Mouse (Mus musculus): Measurements from ENCODE around the gene Ncf1.
A peak's percentile ranks its signal among the peaks of the same experiment; 100 is the strongest.

Gene Ncf1

DNA sequence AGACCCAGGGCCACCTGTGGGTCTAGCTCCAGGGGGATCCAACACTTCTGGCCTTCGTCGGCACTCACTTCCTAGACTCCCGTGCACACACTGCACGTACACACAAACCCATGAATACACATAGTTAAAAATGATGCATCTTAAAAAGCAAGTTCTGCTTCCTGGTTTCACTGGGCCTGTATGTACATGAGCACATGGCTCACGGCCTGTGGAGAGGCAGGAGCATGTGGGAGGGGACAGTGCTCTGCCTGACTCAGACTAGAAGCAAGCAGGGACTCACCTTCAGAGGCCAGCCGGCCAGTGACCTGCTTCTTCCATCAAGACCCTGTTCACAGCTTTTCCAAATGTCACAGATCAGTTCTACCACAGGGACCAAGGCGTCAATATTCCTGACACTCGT, 35.8 kb downstream of the Ncf1 start:
- DNase-seq = no peak

DNA sequence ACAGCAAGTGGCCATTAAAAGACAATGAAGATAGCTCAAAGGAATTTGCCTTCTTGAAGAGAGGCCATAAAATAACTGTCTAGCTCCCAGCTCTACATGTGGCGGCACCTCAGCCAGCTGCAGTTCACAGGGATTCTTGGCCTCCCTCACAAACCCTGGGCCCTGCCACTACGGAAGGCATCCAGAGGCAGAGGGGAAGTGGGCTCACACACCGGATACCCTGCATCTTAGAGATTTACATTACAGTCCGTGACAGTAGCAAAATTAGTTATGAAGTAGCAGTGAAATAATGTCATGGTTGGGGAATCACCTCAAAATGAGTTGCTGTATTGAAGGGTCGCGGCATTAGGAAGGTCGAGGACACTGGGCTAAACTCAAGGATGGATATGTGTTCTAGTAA, 40.9 kb downstream of the Ncf1 start:
- DNase-seq = no peak

DNA sequence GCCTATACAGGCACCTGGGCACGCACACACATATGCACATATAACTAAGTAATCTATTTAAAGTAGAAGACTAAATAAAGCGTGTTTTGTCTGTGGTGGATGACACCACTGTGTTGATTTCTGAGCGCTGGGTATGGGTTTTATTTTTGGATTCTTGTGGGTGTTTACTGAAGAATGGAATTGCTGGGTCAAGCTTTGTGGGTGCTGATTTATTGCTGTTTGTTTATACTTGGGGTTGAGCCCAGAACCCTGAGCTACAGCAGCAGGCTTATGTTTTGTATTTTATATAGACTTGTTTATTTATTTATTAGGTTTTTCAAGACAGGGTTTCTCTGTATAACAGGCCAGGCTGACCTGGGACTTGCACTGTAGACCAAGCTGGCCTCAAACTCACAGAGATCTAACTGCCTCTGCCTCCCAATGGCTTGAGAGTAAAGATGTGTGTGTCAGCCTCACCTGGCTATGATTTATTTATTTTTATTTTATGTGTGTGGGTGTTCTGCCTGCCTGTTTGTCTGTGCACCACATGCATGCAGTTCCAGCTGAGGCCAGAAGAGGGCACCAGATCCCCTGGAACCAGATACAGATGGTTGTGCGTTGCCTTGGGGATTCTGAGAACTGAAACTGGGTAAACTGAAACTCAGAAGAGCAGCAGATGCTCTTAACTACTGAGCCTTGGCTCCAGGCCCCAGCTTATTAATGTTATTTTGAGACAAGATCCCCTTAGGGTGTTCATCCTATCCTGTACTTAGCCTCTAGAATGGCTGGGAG, 42.3 kb downstream of the Ncf1 start:
- peak; percentile 51 to 70 for DNase-seq

DNA sequence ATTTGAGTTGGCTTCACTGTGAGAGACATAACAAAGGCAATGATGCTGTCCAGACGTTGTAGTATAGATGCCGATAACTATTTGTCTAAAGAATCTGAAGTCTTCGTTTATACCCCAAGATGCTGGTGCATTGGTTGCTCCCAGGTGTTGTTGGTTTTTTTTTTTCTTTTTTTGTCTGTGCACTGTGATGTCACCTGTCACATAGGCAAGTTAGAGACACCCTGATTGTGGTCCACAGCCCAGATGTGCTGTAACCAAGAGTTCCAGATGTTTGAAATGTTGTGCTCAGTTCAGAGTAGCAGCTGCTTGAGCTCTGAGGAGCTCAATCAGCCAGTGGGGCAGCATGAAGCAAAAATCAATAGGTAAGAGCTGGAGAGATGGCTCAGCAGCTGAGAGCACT, 43.4 kb downstream of the Ncf1 start:
- no peak for DNase-seq

DNA sequence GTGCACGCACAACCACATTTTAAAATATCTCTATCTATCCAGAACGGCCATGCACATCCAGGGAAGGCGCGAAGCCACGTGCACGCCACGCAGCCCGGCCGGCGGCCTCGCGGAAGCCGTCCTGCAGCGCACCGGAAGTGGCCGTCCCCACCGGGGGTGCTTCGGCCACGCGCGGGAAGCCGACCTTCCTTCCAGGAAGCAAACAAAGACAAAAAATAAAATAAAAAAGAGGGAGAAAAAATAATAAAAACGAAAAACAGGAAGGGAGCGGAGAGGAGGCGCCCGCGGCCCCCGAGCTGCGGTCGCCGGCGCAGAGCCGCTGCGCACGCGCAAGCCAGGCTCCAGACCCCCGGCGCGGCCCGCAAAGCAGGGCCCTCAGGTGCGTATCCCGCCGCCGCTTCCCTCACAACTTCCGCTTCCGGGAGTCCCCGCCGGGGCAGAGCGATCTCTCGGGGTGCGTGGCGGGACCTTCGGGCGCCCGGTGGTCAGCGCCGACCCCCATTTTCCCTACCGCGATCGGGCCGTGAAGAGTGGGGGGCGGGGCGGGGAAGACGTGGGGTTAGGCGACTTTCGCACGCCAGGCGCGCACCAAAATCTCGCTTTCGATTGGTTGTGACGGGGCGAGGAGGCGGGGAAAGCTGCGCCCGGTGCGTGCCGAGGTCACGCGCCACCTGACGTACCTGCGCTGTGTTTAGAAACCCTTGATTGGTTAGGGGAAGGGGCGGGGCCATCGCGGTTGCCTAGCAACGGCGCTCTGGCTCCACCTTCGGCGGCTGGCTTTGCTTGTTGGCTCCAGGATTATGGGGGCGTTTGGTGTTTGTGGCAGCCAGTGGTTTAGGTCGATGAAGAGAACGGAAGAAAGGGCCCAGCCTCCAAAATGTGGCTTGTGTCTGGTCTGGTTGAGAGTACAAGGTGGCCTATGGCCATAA, 45.3 kb downstream of the Ncf1 start, which contains the start of gene Gtf2ird2:
TSS of gene Gtf2ird2 (plus strand) at position 140 of the 929 bp plus-strand sequence.
- peak; percentile 98 to 99 for DNase-seq

DNA sequence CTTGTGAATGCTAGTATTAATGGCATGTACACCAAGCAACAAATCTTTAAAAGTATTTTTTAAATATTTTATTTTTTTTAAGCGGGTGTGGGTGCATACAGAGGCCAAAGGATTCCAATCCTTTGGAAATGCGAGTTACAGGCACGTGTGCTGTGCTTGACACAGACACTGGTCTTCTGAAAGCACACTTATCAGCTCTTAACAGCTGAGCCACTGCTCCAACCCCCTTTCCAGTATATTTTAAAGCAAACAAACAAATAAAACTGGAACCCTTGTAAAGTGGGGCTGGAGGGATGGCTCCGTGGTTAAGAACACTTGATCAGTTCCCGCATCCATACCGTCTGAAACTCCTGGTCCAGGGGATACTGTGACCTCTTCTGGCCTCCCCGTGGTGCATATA, 46.3 kb downstream of the Ncf1 start:
- no peak for DNase-seq

DNA sequence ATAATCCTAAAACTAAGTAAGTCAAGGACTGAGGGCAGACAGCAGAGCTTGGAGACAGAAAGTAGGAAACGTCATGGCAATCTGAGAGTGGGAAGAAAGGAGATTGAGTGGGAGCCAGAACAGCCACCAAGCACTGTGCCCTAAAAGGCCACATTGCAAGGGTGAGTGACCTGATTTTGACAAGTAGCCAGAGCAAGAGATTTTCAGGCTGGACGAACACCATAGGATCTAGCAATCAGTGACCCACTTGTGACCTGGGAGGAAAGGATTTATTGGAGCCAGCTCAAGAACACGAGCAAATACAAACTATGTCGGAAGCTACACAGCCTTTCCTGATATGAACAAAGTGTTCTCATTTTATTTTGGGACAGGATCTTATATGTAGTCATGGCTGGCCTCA, 46.7 kb downstream of the Ncf1 start:
- DNase-seq = no peak

DNA sequence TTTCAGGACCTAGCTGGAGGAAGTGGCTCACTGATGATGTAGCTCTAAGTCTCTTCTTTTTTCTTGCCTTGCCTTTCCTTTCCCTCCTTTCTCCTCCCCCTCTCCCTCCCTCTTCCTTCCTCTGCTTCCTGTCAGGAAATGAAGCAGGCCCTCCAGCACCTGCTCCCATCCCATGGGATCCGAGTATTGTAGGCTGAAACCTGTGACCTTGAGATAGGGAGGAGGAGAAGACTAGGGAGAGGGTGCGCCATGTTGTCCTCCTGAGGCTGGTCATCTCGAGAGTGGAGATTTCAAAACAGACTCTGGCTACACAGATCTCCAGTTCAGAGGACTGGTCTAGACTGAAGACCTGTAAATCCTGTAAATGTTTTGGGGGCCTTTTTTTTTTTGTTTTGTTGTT, 47.3 kb downstream of the Ncf1 start:
- DNase-seq = no peak

DNA sequence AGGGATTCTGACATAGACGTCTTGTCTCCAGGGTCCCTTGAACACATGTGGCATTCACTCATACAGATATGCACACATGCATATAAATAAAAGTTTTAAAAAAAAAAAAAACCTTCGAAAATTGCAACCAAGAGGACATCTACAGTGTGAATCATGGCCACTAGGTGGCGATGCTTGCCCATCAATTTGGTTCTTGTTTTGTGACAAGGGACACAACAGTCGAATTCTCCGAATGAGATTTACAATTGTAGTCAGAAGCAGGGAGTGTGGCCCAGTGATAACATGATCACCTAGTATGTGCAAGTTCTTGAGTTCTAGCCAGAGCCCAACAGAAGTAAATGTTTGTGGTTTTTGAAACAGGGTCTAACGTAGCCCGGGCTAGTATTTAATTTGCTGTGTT, 49.6 kb downstream of the Ncf1 start:
- DNase-seq = peak; percentile 61 to 83

DNA sequence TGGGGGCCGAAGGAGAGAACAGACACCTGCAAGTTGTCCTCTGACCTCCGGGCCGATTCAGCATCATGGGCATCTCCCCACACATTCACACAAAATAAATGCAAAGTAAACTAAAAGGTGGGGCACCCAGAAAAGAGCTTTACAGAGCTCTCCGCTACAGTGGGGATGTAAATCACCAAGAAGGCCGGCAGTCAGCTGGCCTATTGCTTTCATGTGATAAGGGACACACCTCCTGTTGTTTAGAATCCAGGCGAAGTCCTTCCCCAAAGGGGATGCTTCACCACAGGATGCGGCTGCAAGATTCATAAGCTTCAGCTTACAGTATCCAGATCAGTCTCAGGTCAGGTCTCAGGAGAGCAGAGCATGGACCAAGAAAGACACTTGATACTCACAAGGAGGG, 50.9 kb downstream of the Ncf1 start:
- DNase-seq = no peak

DNA sequence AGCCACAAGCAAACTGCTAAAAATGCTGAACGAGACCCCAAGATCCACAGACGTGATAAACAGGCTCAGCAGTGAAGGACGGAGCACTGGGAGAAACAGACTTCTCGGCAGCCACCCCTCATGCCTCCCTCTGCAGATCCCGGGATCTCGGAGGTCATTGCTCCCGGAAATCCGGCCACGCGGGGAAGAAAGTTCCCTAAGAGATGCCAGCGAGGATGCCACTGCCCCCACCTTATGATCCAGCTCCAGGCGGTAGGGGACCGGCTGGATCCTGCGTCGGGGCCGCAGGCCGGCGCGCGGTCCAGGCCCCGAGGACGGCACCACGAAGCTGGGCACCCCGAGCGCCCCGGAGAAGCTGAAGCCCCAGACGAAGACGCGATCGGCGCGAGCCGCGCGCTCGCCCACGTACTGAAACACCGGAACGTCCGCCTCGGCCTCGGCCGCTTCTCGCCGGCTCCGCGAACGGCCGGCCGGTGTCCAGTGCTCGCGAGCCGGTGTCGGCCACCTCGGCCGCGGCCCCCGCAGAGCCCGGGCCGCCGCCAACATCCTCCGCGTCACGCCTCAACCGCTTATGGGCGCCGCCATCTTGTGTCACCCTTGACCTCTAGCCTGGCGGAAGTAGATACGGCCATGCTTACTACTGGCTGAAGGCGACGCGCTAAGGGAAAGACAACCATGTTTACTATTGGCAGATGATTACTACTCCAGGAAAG, 53.1 kb downstream of the Ncf1 start, which contains the start of gene Rcc1l:
TSS of gene Rcc1l (minus strand) at position 606 of the 713 bp plus-strand sequence.
- peak; percentile 65 to 79 for DNase-seq

DNA sequence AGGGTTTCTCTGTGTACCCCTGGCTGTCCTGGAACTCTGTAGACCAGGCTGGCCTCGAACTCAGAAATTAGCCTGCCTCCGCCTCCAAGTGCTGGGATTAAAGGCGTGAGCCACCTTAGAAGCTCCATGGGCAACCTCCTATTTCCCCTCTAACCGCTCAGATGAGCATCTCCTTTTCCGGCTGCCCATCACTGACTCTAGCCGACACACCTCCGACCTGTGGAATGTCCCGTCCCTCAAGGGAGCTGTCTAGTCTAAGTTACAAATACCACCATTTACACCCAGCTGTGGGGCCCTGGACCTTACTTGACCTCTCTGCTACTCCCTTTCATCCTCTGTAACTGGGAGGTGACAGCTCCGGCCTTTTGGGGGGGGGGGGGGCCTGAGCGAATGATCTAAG, 53.7 kb downstream of the Ncf1 start:
- DNase-seq = no peak

DNA sequence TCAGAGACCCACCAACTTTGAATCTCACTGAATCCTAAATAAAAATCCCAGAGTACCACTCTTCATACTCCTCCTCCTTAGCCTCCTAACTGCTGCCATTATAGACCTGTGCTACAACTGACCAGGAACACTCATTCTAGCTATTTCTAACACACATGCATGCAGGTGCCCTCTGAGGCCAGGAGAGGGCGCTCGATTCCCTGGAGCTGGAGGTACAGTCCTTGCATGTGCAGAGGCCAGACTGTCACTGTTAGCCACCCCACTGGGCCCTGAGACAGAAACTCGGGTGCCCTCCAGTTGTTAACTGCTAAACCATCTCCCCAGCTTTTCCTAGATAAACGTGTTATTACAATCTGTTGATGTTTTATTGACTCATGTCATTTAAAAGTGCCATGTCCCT, 56.2 kb downstream of the Ncf1 start:
- DNase-seq = peak in 1 of 2 experiments; percentile 37

DNA sequence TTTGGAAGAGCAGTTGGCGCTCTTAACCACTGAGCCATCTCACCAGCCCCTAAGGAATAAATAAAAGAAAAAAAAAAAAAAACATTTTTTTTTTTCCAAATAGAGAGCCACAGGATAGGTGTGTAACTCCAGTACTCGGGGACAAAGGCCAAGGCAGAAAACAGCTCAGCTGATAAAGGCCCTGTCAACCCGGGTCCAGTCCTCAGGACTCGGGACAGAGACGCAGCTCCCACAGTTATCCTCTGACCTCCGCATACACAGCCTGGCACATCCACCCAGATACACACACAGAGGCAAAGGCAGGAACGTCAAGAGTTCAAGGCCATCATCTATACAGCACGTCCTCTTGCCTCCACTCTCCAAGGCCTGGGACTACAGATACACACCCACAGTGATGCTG, 59.3 kb downstream of the Ncf1 start:
- no peak for DNase-seq

Measured in spleen, adult 18-20 months (tissue).